Mouse (Mus musculus) forebrain, postnatal 0 days (tissue): ENCODE measurements around the gene Dhrs4. TPM values are rescaled to one million over a fixed set of nuclear protein-coding genes. Genes with fewer than 3 reads are reported as not detected.

Experiments used
- ATAC-seq: fragments of 200-750 bp; cut with Nextera tagmentation; 2 replicates; pipeline ENCODE4 v1.8.0; 2017; ENCODE audit warnings: mild to moderate bottlenecking, moderate library complexity
- DNase-seq: peaks from one replicate; pipeline ENCODE4 v3.0.0-alpha.2; 2015
- H3K27ac ChIP-seq: fragments of 300-500 bp; sonication (generic); 2 replicates; pipeline ENCODE4 v1.5.1; 2014; ENCODE audit warnings: low read depth, mild to moderate bottlenecking, antibody characterized with exemption, low read length, moderate library complexity, mixed read lengths
- H3K27me3 ChIP-seq: fragments of 300-500 bp; sonication (generic); 2 replicates; pipeline ENCODE4 v1.6.1; 2014; ENCODE audit warnings: mild to moderate bottlenecking, low read length, mixed read lengths; ENCODE audit not compliant: insufficient read depth
- H3K36me3 ChIP-seq: fragments of 300-500 bp; sonication (generic); 2 replicates; pipeline ENCODE4 v1.6.1; 2014; ENCODE audit warnings: mild to moderate bottlenecking, moderate library complexity; ENCODE audit not compliant: insufficient read depth
- H3K4me1 ChIP-seq: fragments of 300-500 bp; sonication (generic); 2 replicates; pipeline ENCODE4 v1.6.1; 2014; ENCODE audit warnings: antibody characterized with exemption; ENCODE audit not compliant: insufficient read depth
- H3K4me2 ChIP-seq: fragments of 300-500 bp; sonication (generic); 2 replicates; pipeline ENCODE4 v1.6.1; 2014; ENCODE audit warnings: low read depth, mild to moderate bottlenecking, moderate library complexity
- H3K4me3 ChIP-seq: fragments of 300-500 bp; sonication (generic); 2 replicates; pipeline ENCODE4 v1.5.1; 2014; ENCODE audit warnings: low read depth, low read length, mixed read lengths
- H3K9ac ChIP-seq: fragments of 300-500 bp; sonication (generic); 2 replicates; pipeline ENCODE4 v1.6.1; 2014; ENCODE audit warnings: mild to moderate bottlenecking
- H3K9me3 ChIP-seq: fragments of 300-500 bp; sonication (generic); 2 replicates; pipeline ENCODE4 v1.6.1; 2016; ENCODE audit warnings: low read length
- CTCF ChIP-seq: sonication (generic); IDR thresholded peaks from 2 replicates; pipeline ENCODE4 v1.5.1; 2016; ENCODE audit warnings: antibody characterized with exemption, control low read depth, low read depth
- WGBS: fragments of 180-500 bp; shearing (Covaris S2); extraction: QIAGEN DNeasy Blood & Tissue Kit; methylation state at CpG from one replicate; pipeline ENCODE4 v1.1.7; 2014; 5-methylcytosine and 5-hydroxymethylcytosine counted together
- polyA plus RNA-seq: library from polyadenylated mRNA; unstranded; fragments of >200 nt; fragmentation: Nextera tagmentation; extraction: Ambion mirVana; gene quantifications from 2 replicates; pipeline ENCODE4 v1.2.1, GENCODE M21; 2015
- total RNA-seq: library from RNA; depleted of rRNA; stranded (reverse); fragments of >200 nt; gene quantifications from 2 replicates; pipeline ENCODE4 v1.2.3, GENCODE M21; 2014

Gene Dhrs4
- total and polyA plus RNA-seq, 2 experiments from 2014 or later, result 14.8 to 20.9 TPM

GRCm38 (mm10) chr14:55484430-55485085 lies 6.0 kb downstream of the Dhrs4 start:
- DNase-seq, result peak; percentile 75

GRCm38 (mm10) chr14:55486836-55487235 lies 8.3 kb downstream of the Dhrs4 start:
- Histone ChIP-seq H3K9ac (no peak overlapping the region), H3K4me2 (no peak overlapping the region), H3K27ac (no peak overlapping the region), H3K4me1 (0 out of 2 replicates have a peak, but pooled peaks cover 4% of the 10 kb centered on the region), H3K27me3 (no peaks in the 10 kb centered on the region), H3K4me3 (no peak overlapping the region), H3K9me3 (no peaks in the 10 kb centered on the region), H3K36me3 (no peaks in the 10 kb centered on the region)
- no peak for TF ChIP-seq CTCF
- DNase-seq, result no peak
- 90% methylated on average over 8 of the region's 8 CpGs for WGBS
- ATAC-seq, result no peak

More at GRCm38 (mm10) chr14:55484430-55485085, 6.0 kb downstream of the Dhrs4 start:
- no peak overlapping the region for H3K4me2 ChIP-seq
- H3K36me3 ChIP-seq, result no peaks in the 10 kb centered on the region
- no peak overlapping the region for H3K4me3 ChIP-seq
- H3K27me3 ChIP-seq, result no peaks in the 10 kb centered on the region
- no peak for TF ChIP-seq CTCF
- no peak overlapping the region for H3K9ac ChIP-seq
- H3K9me3 ChIP-seq, result no peaks in the 10 kb centered on the region
- 27% methylated on average over 5 of the region's 5 CpGs for WGBS
- ATAC-seq, result peak; percentile 77
- H3K4me1 ChIP-seq, result 0 out of 2 replicates have a peak, but pooled peaks cover 4% of the 10 kb centered on the region
- peak overlapping the region; percentile 57 for H3K27ac ChIP-seq

GRCm38 (mm10) chr14:55490361-55491201 lies 12.0 kb downstream of the Dhrs4 start, which contains the start of gene Carmil3:
Gene Carmil3 (plus strand): TSS chr14:55490651.
- DNase-seq (peak; percentile 96), ATAC-seq (peak; percentile 96)
- Histone ChIP-seq H3K36me3 (peaks cover 25% of the 10 kb centered on the region), H3K4me2 (peak within 1 kb of the TSS; percentile 90), H3K4me3 (peak within 1 kb of the TSS; percentile 81), H3K27ac (peak within 1 kb of the TSS; percentile 94), H3K9me3 (no peaks in the 10 kb centered on the region), H3K9ac (peak within 1 kb of the TSS; percentile 87), H3K4me1 (no peaks in the 10 kb centered on the region), H3K27me3 (no peaks in the 10 kb centered on the region)
- WGBS, result under 1% methylated on average over 61 of the region's 68 CpGs
- TF ChIP-seq CTCF, result peak; percentile 7; the same call in 1 of the 2 replicates

- Histone ChIP-seq H3K27me3 (no peaks in the 10 kb centered on the region), H3K36me3 (peaks cover 27% of the 10 kb centered on the region), H3K9ac (peak overlapping the region; percentile 87), H3K27ac (peak overlapping the region; percentile 94), H3K9me3 (no peaks in the 10 kb centered on the region), H3K4me1 (no peaks in the 10 kb centered on the region), H3K4me3 (peak overlapping the region; percentile 81), H3K4me2 (peak overlapping the region; percentile 90)
- ATAC-seq (peak; percentile 74), DNase-seq (no peak)
- TF ChIP-seq CTCF, result no peak
- 1% methylated on average over 30 of the region's 30 CpGs for WGBS
These were observed 12.8 kb downstream of the Dhrs4 start for GRCm38 (mm10) chr14:55491291-55491833.

GRCm38 (mm10) chr14:55492103-55492502 lies 13.5 kb downstream of the Dhrs4 start:
- Histone ChIP-seq H3K36me3 (peaks cover 32% of the 10 kb centered on the region), H3K4me1 (no peaks in the 10 kb centered on the region), H3K4me2 (peak overlapping the region; percentile 90), H3K4me3 (no peak overlapping the region), H3K27ac (no peak overlapping the region), H3K27me3 (no peaks in the 10 kb centered on the region), H3K9me3 (no peaks in the 10 kb centered on the region), H3K9ac (no peak overlapping the region)
- WGBS, result 20% methylated on average over 3 of the region's 3 CpGs
- ATAC-seq (no peak), DNase-seq (peak; percentile 57)
- TF ChIP-seq CTCF, result no peak

- Histone ChIP-seq H3K27ac (no peak overlapping the region), H3K4me2 (no peak overlapping the region), H3K9ac (no peak overlapping the region), H3K9me3 (no peaks in the 10 kb centered on the region), H3K4me3 (no peak overlapping the region), H3K27me3 (no peaks in the 10 kb centered on the region), H3K4me1 (no peaks in the 10 kb centered on the region), H3K36me3 (peaks cover 60% of the 10 kb centered on the region)
- TF ChIP-seq CTCF, result no peak
- DNase-seq (no peak), ATAC-seq (no peak)
- 69% methylated on average over 17 of the region's 20 CpGs for WGBS
These were observed 17.1 kb downstream of the Dhrs4 start for GRCm38 (mm10) chr14:55495509-55496240.
